Mouse (Mus musculus): Measurements from ENCODE around the gene Tex33.

The Tex33 gene

GRCm38 (mm10) chr15:78395478-78395962, at the start of gene Tex33:
Tex33 (minus strand) TSS chr15:78395912.
- no peak for DNase-seq (ENCODE audit: extremely low spot score, low spot score)

- no peak for DNase-seq (ENCODE audit: extremely low spot score, low spot score)
These were observed 48.1 kb upstream of the Tex33 start for GRCm38 (mm10) chr15:78443857-78444256.

GRCm38 (mm10) chr15:78442231-78442630, 46.5 kb upstream of the Tex33 start:
- no peak for DNase-seq (ENCODE audit: extremely low spot score, low spot score)

GRCm38 (mm10) chr15:78438973-78439372, 43.3 kb upstream of the Tex33 start:
- DNase-seq (ENCODE audit: extremely low spot score, low spot score), result no peak

GRCm38 (mm10) chr15:78438505-78438904, 42.8 kb upstream of the Tex33 start:
- no peak for DNase-seq (ENCODE audit: extremely low spot score, low spot score)

- DNase-seq (ENCODE audit: extremely low spot score, low spot score), result no peak
These were observed 42.3 kb upstream of the Tex33 start for GRCm38 (mm10) chr15:78438018-78438394.

GRCm38 (mm10) chr15:78437237-78438017, 41.7 kb upstream of the Tex33 start:
- peak; percentile 56 for DNase-seq (ENCODE audit: extremely low spot score, low spot score)

- DNase-seq (ENCODE audit: extremely low spot score, low spot score), result peak; percentile 66
These were observed 40.9 kb upstream of the Tex33 start for GRCm38 (mm10) chr15:78436380-78437192.

GRCm38 (mm10) chr15:78435681-78436080, 40.0 kb upstream of the Tex33 start:
- DNase-seq (ENCODE audit: extremely low spot score, low spot score), result no peak

- peak; percentile 53 for DNase-seq (ENCODE audit: extremely low spot score, low spot score)
These were observed 39.3 kb upstream of the Tex33 start for GRCm38 (mm10) chr15:78434896-78435520.

- no peak for DNase-seq (ENCODE audit: extremely low spot score, low spot score)
These were observed 35.9 kb upstream of the Tex33 start for GRCm38 (mm10) chr15:78431541-78432121.

GRCm38 (mm10) chr15:78430874-78431273, 35.2 kb upstream of the Tex33 start:
- DNase-seq (ENCODE audit: extremely low spot score, low spot score), result no peak

GRCm38 (mm10) chr15:78429871-78430622, 34.3 kb upstream of the Tex33 start:
- no peak for DNase-seq (ENCODE audit: extremely low spot score, low spot score)

- DNase-seq (ENCODE audit: extremely low spot score, low spot score), result no peak
These were observed 33.4 kb upstream of the Tex33 start for GRCm38 (mm10) chr15:78429139-78429459.

GRCm38 (mm10) chr15:78428391-78429138, 32.9 kb upstream of the Tex33 start, which contains the start of gene Kctd17:
Kctd17 (plus strand) TSS chr15:78428564.
- peak; percentile 86 for DNase-seq (ENCODE audit: extremely low spot score, low spot score)

GRCm38 (mm10) chr15:78425230-78425629, 29.5 kb upstream of the Tex33 start:
- DNase-seq (ENCODE audit: extremely low spot score, low spot score), result no peak

GRCm38 (mm10) chr15:78424507-78424906, 28.8 kb upstream of the Tex33 start:
- DNase-seq (ENCODE audit: extremely low spot score, low spot score), result no peak

- DNase-seq (ENCODE audit: extremely low spot score, low spot score), result peak; percentile 84
These were observed 26.6 kb upstream of the Tex33 start for GRCm38 (mm10) chr15:78422046-78422956.

- DNase-seq (ENCODE audit: extremely low spot score, low spot score), result no peak
These were observed 24.7 kb upstream of the Tex33 start for GRCm38 (mm10) chr15:78420395-78420794.

Measured in neural tube, embryonic 10.5 days (tissue).